Mouse (Mus musculus) right cerebral cortex, postnatal 25 days (tissue): Measurements from ENCODE around the gene Gphn.
A peak's percentile ranks its signal among the peaks of the same experiment; 100 is the strongest.

ENCODE experiments used
- DNase-seq: peaks from one replicate; pipeline ENCODE4 v3.0.0; 2022

Gene Gphn

GRCm38 (mm10) chr12:78225707-78226518 is at the start of gene Gphn:
Gphn (plus strand) TSS chr12:78226379.
- peak; percentile 91 for DNase-seq

- no peak for DNase-seq
Measured at GRCm38 (mm10) chr12:78181452-78181851, 44.7 kb upstream of the Gphn start.

GRCm38 (mm10) chr12:78193942-78194341 is 32.2 kb upstream of the Gphn start, which contains the start of gene Gm6657:
Gm6657 (plus strand) TSS chr12:78194242.
- no peak for DNase-seq

- no peak for DNase-seq
Measured at GRCm38 (mm10) chr12:78195368-78195767, 30.8 kb upstream of the Gphn start.

- DNase-seq, result no peak
Measured at GRCm38 (mm10) chr12:78203646-78204045, 22.5 kb upstream of the Gphn start.

GRCm38 (mm10) chr12:78205915-78206570 is 20.1 kb upstream of the Gphn start:
- DNase-seq, result peak; percentile 30

GRCm38 (mm10) chr12:78206571-78206960 is 19.6 kb upstream of the Gphn start:
- DNase-seq, result no peak

- no peak for DNase-seq
Measured at GRCm38 (mm10) chr12:78209856-78210255, 16.3 kb upstream of the Gphn start.

GRCm38 (mm10) chr12:78215490-78215889 is 10.7 kb upstream of the Gphn start:
- no peak for DNase-seq

- DNase-seq, result no peak
Measured at GRCm38 (mm10) chr12:78219191-78219825, 6.9 kb upstream of the Gphn start.

GRCm38 (mm10) chr12:78226519-78226875 is 318 bp downstream of the Gphn start:
- peak; percentile 87 for DNase-seq

GRCm38 (mm10) chr12:78227021-78227932 is 1.1 kb downstream of the Gphn start:
- DNase-seq, result peak; percentile 60

- no peak for DNase-seq
Measured at GRCm38 (mm10) chr12:78228139-78228538, 2.0 kb downstream of the Gphn start.

GRCm38 (mm10) chr12:78232560-78232959 is 6.4 kb downstream of the Gphn start:
- DNase-seq, result no peak

GRCm38 (mm10) chr12:78248366-78248765 is 22.2 kb downstream of the Gphn start:
- DNase-seq, result no peak

GRCm38 (mm10) chr12:78249151-78249550 is 23.0 kb downstream of the Gphn start:
- DNase-seq, result no peak

- DNase-seq, result no peak
Measured at GRCm38 (mm10) chr12:78277386-78277785, 51.2 kb downstream of the Gphn start.

GRCm38 (mm10) chr12:78290384-78290783 is 64.2 kb downstream of the Gphn start:
- no peak for DNase-seq

- DNase-seq, result no peak
Measured at GRCm38 (mm10) chr12:78298824-78299398, 72.7 kb downstream of the Gphn start.

- DNase-seq, result no peak
Measured at GRCm38 (mm10) chr12:78315106-78315505, 88.9 kb downstream of the Gphn start.

- no peak for DNase-seq
Measured at GRCm38 (mm10) chr12:78327946-78328345, 101.8 kb downstream of the Gphn start.

- peak; percentile 59 for DNase-seq
Measured at GRCm38 (mm10) chr12:78332107-78332506, 105.9 kb downstream of the Gphn start.
